Mouse (Mus musculus) lung, postnatal 0 days (tissue): ENCODE data around the gene Pank1.

ENCODE experiments used
- CTCF ChIP-seq: IDR thresholded peaks from 2 replicates; pipeline ENCODE4 v1.5.1; 2016; ENCODE audit warnings: antibody characterized with exemption, mild to moderate bottlenecking
- EP300 ChIP-seq: IDR thresholded peaks from 2 replicates; pipeline ENCODE4 v1.6.1; 2016; ENCODE audit warnings: antibody characterized with exemption, mild to moderate bottlenecking, control low read depth

GRCm38 (mm10) chr19:34845331-34845730 is 33.9 kb downstream of the Pank1 start:
- TF ChIP-seq CTCF: no peak
- no peak for TF ChIP-seq EP300
